Mouse (Mus musculus): Measurements from ENCODE around the gene Mecr.
A peak's percentile ranks its signal among the peaks of the same experiment; 100 is the strongest.
"Not testable (repeated sequence)": the region's sequence is repeated elsewhere in the genome, so short reads cannot be mapped to it uniquely, and the experiment has no call there.

Mecr gene

DNA sequence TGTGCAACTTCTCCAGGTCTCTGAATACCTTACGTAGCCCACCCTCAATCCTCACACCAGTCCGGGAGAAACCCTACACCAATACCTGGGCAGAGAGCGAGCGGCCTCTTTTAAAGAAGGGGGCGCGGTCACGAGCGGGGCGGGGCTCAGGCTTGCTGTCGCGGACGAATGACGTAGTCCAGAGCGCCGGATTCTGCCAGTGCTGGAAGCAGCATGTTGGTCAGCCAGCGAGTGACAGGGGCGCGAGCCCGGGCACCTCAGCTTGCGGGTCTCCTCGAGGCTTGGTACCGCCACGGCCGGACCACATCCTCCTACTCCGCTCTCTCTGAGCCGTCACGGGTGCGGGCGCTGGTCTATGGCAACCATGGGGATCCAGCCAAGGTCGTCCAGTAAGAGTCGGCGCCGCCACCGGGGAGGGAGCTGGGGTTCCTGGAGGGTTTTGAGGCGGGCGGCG, at the start of gene Mecr:
TSS of gene Mecr (plus strand) at position 181 of the 454 bp plus-strand sequence.
- peak; percentile 56 for DNase-seq (ENCODE audit: low read depth)

DNA sequence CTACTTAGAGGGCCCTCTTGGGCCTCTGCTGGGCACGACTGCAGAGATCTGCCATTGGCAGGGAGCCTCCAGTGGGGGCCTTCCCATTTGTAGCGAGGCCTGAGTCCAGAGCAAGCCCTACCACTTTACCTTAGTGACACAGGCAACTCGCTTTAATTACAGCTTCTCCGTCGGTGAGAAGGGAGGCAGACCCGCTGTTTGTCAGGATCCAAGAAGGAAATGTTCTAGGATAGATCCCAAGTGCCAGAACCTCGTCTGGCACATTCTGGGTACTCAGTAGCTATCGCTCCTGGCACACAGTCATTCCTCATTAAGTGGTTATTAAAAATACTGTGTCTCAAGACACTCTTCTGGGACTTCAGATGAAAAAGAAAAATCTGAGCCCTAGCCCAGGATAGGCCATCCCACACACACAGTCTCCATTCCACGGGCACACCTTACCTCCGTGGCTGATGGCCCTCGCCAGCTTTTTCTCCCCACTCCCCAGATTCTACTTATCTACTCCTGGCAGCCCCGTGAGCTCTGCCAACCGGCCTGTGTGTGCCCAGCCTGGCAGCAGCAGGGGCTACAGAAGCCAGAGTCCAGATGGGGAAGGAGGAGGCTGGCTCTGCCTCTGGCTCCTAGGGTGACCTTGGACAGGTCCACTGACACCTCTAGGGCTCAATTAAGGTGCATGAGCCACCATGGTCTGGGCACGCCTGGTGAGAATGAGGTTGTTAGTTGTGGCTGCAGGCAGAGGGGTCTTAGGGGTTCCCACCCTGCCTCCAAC, 46.8 kb upstream of the Mecr start:
- DNase-seq (ENCODE audit: low read depth), result no peak

DNA sequence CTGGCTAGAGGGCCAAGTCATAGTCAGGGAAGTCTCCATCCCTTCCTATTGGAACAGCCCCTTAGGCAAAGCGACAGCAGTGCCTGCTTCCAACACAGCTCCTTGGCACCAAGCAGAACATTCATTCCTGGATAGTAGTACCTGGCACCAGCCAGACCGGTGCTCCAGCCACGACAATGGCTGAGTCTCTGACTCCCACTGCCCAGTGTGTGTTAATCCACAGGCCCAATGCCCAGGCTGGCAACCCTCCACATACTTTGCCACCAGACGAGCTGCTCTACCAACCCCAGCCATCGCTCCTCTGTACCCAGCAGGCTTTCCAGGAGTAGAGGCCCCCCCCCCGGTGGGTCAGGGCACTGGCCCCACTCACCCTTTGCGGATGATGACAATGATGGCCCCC, 45.8 kb upstream of the Mecr start:
- DNase-seq (ENCODE audit: low read depth), result no peak

DNA sequence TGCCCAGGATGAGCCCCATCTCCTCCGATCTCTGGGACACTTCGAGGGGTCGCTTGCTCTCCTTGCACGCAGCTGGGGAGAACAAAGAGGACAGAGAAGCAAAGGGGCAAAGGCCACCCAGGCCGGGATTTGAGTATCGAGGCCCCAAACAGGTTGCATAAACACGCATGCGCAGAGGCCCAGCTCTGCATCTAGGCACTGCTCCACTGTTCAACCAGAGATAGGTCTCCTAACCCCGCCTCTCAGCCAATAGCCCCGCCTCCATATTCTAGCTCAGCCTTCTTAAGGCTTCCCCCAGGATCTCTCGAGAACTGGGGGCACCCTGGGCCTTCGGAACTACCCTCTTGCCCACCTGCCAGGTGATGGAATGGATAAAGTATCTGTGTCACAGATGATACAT, 45.4 kb upstream of the Mecr start:
- no peak for DNase-seq (ENCODE audit: low read depth)

DNA sequence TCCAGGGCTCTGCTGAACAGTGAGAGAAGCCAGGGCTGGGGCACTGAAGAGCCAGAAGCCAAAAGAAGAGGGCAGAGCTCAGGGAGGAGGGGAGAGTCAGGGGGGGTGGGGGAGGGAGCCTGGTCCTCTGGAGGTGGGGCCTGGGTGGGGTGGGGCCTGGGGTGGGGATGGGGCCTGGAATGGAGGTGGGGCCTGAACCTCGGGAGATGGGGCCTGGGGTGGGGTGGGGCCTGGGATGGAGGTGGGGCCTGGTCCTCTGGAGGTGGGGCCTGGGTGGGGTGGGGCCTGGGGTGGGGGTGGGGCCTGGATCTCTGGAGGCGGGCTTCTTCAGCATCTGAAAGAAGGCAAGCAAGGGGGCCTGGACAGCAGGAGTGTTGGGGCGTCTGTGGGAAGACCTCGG, 44.3 kb upstream of the Mecr start:
- no peak for DNase-seq (ENCODE audit: low read depth)

DNA sequence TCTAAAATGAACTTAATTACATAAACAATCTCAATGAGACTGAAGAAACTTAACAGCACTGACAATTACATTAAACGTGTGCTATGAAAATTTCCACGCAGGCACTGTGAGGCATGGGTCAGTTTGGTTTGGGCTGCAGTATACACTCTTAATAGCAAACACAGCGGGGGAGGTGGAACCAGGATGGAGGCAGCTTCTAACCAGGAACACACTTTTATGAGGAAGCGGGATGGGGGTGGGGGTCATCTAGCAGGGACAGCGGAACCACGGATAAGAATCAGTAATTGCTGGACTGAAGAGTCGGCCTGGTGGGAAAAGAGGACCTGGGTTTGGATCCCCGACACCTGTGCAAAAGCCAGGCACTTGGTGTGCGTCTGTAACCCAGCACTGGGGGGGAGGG, 39.4 kb upstream of the Mecr start:
- no peak for DNase-seq (ENCODE audit: low read depth)

DNA sequence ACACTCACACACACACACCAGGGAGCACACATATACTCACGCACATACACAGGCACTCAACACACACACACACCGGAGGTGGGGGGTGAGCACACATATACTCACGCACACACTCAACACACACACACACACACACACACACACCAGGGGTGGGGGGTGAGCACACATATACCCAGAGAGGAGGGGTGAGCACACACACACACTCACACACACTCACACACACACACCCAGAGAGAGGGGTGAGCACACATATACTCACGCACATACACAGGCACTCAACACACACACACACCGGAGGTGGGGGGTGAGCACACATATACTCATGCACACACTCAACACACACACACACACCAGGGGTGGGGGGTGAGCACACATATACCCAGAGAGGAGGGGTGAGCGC, 38.5 kb upstream of the Mecr start:
- DNase-seq (ENCODE audit: low read depth), result not testable (repeated sequence)

DNA sequence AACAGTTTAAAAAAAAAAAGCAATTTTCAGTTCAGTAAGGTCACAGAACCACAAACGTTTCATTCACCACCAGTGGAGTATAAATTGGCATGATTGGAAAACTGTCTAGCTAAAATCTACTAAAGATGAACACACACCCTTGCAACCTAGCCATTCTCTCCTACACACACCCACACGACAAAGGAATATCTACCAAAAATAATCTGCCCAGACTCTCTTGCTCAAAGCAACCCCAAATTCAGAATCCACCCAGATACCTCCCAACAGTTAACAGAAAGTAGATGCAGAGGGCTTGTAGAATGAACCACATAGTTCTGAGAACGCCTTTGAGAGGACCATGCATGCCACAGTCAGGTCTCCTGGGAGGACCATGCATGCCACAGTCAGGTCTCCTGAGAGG, 38.0 kb upstream of the Mecr start:
- DNase-seq (ENCODE audit: low read depth), result no peak

DNA sequence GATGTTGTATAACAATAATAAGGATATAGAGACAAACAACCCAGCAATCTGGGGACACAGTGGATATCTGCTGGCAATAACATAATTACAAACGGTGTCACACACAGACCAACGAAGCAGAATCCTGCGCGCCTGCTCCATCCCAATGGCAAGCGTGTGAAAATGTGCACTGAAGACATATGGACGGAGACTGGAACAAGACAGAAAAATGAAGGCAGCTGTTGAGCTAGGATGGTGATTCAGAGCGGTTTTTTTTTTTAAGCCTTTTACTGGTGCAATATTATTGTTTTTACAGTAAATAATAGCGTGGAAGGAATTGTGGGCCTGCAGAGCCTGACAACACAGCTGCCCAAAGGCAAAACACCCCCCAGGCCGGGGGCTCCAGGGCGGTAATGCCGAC, 30.8 kb upstream of the Mecr start:
- DNase-seq (ENCODE audit: low read depth), result no peak

DNA sequence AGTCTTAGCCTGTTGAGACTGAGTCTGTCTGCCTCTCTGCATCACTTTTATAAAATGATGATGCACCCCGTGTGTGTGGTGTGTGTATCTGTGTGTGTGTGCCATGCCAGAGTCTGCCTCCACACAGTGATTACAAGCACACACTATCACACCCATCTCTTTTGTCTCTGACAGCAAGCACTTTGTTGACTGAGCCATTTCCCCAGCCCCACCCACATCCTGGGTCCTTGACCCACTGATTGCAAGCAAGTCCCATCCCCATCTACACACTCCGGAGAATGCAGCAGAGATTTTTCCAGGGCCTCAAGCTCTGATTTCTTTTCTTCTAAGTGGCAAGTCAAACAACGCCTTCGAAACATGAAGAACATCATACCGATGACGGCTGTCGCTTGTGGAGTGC, 29.5 kb upstream of the Mecr start:
- no peak for DNase-seq (ENCODE audit: low read depth)

DNA sequence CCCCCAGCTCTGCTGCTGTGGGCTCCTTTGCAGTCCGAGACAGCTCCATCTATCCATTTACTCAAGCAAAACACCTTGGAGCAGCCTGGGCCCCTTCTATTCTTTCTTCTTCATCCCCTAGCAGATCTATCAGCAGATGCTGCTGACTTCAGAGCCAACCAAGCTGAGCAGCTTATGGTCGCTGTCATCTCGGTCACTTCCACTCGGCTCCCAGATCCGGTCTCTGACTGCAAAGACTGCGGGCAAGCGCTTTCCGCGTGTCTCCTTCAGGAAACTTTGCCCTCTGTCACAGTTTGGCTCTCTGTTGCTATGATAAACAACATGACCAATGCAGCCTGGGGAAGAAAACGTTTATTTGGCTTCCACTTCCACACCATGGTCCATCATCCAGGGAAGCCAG, 28.4 kb upstream of the Mecr start:
- no peak for DNase-seq (ENCODE audit: low read depth)

DNA sequence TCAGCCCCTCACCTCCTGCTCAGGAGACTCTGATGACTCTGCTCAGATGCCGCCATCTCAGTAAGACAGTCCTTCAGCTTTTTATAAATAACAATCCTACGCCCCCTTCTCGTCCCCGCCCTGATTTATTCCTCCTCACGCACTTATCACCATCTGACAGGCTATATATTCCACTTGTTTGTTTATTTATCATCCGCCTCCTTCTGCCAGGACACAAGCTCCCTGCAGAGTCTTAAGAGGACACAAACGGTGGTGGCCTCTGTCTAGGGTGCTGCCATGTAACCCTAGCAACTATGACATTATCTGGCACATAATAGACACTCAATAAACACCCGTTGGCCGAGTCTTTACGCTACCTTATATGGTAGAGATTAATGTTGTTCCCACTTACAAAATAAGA, 27.5 kb upstream of the Mecr start:
- DNase-seq (ENCODE audit: low read depth), result no peak

DNA sequence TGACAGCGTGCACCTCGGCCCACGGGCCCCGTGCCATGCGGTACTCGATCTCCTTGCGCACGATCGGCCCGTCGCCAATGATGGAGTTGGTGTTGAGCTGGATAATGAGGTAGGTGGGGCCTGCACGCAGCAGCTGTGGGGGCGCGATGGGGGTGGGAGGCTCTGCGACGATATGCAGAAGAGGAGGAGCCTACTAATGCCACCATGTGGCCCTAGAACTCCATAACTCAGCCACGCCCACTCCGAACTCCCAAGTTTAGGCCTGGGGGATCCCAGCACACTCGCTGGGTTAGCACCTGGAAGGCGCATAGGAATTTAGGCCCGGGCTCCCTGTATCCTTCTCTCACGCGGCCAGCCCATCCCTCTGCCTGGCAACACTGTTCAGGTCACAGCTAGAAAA, 24.3 kb upstream of the Mecr start:
- no peak for DNase-seq (ENCODE audit: low read depth)

DNA sequence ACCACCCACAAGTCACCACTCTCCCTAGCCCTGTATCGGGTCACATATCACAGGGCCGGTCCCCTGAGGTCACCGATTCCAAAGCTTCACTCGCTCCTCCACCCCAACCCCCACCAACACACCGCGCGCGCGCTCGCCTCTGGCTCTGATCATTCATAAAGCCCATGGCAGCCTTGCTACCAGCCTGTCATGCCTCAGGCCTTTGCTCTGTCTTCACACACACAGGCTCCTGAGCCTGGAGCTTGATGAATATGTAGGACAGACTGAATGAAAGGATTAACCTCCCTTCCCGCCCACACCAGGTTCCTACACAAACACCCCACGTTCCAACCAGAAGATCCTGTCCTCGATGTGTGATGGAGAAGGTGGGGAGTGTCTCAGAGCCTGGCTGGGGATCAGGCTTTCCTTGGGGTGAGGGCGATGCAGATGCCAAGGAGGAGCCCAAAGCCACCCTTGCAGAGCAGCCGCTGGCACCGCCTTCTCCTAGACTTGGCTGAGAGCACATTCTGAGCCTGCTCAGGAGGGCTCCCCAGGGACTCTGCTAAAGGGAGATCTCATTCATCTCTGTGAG, 22.0 kb upstream of the Mecr start:
- DNase-seq (ENCODE audit: low read depth), result no peak

DNA sequence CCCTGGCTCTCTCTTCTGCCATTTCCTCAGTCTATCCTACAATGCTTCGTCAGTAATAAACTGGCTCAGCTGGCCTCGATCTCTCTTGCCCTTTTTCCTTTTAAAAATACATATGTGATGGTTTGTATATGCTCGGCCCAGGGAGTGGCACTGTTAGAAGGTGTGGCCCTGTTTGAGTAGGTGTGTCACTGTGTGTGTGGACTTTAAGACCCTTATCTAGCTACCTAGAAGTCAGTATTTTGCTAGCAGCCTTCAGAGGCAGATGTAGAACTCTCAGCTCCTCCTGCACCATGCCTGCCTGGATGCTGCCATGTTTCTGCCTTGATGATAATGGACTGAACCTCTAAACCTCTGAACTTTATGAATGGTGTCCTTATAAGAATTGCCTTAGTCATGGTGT, 20.7 kb upstream of the Mecr start:
- DNase-seq (ENCODE audit: low read depth), result no peak

DNA sequence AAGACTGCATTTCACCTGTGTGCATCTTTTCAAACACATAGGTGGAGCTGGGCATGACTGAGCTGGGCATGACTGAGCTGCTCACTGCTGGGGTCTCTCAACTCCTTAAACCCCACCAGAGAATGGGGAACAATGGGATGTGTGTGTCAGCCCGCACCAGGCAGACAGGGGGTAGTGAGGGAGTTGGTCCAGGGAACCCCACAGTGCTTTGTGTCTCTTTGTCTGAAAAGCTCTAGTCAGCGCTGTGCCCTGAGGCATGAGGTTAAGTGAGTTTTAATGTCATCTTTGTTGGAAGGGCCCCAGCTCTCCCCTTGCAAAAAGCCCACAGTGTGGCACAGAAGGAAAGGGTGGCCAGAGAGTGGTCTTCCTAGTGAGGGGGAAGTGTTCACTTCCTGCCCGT, 18.3 kb upstream of the Mecr start:
- DNase-seq (ENCODE audit: low read depth), result no peak

DNA sequence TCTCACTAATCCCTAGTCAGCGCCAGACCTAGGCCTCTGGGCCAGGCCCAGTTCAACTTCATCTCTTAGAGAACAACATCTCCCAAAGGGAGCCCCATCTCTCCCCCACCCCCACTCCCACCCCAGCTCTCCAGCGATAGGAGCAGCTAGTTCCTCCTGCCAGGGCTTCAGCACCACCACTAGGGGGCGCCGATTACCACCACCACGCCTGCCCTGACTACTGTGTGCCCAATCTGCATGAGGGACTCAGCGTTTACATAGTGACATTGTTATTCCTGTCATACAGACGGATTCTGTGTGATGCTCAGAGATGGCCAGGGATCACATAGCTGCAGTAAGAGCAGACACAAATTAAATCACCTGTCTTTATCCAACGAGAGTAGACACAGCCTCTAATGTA, 17.4 kb upstream of the Mecr start:
- no peak for DNase-seq (ENCODE audit: low read depth)

DNA sequence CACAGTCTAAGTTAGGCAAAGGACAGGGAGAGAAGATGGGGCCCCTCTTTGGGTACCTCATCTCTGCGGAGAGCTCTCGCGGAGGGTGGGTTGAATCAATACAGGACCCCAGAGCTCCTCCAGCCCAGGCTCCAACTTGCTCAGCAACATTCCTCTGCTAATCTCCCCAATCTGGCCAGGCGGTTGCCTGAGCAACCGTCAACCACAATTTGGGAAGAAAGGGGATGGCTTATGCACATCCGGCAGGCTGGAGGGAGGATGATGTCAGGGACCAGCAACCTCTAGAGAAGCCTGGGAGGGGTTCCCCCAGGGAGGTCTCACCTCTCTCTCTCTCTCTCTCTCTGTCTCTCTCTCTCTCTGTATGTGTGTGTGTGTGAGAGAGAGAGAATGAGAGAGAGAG, 16.4 kb upstream of the Mecr start:
- no peak for DNase-seq (ENCODE audit: low read depth)

DNA sequence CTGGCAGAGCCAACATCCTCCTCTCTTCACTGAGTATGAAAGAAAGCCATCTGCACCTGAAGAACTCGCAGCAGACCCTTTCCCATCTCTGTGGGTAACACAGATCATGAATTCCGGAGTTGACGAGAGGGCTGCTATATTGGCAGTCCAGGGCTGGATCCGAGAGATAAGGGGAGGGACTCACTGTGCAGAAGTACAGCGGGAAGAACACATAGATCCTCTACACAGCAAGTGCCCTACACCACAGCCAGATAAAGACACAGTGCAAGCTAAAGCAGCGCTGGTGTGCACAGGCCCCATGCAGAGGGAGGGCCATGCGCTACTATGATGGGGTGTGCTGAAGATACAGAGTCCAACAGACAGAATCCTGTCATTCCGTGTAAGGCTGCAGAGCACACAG, 14.1 kb upstream of the Mecr start:
- DNase-seq (ENCODE audit: low read depth), result no peak

DNA sequence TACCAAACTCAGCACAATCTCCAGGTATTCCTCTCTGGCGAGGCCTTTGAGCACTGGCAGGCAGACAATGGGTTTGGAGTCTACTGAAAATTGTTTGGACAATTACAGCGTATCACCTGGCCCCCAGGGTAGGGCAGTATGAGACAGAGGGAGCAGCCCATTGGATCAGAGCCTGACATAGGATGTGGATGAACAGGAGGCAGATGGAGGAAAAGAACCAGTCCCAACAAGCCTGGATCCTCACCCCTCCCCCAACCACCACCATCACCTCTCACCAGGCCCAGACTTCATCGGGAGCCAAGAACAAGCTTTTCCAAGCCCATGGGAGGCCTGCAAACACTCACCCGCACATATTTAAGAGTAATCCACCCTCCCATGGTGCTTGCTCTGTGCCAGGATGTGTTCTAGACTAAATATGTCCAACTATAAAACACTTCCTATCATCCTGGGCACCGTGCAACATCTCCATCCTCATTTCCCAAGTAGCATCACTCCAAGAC, 11.7 kb upstream of the Mecr start:
- DNase-seq (ENCODE audit: low read depth), result no peak

DNA sequence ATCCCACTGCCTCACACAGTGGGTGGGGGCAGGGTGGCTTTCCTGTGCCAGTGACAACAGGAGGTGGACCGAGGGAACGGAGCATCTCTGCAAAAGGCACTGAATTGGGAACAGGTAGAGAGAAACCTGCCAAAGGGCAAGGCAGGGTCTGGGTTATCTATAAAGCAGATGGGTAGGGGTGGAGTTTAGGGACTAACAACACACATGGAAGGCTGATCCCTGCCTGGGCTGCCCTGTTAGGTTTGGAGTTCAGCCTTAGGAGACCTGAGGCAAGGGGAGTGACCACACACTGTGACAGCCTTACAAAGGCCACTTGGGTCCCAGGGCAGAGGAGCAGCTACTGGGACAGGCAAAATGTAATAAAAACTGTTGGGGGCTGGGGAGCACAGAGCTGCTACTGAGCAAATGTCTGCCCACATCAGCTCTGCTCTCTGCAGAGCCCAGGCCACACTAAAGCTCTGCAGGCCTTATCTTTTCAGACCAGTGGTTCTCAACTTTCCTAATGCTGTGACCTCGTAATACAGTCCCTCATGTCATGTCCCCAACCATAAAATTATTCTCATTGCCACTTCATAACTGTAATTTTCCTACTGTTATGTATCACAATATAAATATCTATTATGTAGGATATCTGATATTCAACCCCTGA, 10.4 kb upstream of the Mecr start:
- no peak for DNase-seq (ENCODE audit: low read depth)

DNA sequence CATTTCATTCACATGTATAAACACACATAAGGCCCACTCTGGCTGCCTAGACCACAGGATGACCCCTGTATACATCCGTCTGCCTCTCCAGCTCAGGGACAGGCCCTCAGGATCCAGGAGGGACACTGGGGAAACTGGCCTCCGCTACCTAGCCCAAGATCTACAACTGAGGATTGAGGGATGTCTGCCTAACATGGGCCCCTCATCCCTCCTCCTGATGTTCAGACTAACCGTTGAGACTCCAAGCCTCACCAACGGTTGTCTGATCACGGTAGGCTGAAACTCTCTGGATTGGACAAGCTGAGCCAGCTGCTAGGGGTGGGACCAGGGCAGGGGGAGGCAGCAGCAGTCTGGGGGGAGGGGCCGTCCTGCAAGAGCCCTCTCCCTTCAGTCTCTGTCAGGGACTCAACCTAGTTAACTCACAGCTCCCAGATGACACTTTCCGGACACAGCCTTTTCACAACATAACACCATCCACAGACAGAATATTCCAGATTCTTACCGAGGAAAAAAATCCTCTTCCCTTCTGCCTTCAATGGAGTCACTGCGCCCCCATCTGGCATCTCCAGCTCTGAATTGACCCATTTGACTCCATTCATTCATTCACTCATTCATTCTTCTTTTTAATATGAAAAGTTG, 9.2 kb upstream of the Mecr start:
- DNase-seq (ENCODE audit: low read depth), result no peak

DNA sequence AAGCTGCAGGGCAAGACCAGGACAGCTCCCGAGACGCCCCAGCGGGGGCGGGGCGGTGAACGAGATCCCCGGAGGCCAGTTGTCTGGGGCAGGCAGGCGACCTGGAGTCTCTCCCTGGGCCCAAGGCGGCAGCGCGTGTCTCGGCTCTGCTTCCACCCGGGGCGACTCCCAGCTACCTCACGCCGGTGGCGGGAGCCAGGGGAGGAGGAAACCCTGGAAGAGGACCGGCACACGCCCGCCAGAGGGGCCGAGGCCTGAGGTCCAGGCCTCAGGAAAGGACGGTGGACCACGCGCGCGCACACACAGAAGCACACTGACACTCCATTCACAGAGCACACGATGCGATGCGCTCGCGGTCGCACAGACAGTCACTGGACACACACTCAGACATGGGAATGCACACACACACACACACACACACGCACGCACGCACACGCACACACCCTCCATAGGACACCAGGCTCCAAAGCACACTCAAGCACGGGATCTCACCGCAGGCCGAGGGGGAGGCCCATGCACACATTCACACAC, 6.9 kb upstream of the Mecr start:
- DNase-seq (ENCODE audit: low read depth), result no peak
